Mouse (Mus musculus): ENCODE measurements around the gene Supt6. TPM values are rescaled to one million over a fixed set of nuclear protein-coding genes. Genes with fewer than 3 reads are reported as not detected.

Supt6 gene
- polyA plus RNA-seq, 1 experiment from 2014 or later, result 27.9 TPM

DNA sequence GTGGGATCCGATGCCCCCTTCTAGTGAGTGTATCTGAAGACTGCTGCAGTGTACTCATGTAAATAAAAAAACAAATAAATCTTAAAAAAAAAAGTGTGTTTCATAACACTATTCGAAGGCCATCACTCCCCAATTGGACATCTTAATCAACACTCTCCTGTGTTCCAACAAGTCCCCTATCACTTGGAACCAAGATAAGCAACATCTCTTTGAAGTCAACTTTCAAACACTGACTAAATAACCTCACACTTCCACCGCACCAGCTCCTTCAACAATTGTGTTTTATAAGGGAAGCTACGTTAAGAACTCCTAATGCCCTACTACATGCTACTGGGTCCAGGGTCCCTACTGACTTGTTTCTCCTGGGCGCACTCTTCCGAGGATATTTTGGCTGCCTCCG is 63.3 kb downstream of the Supt6 start:
- no peak for DNase-seq
- no peaks in the 10 kb centered on the region for H3K9me3 ChIP-seq (ENCODE audit: low read depth, low read length)
- TF ChIP-seq CTCF (IDR thresholded peaks at IDR 0.05; ENCODE audit: low read depth), result no peak
- no peaks in the 10 kb centered on the region for H3K27me3 ChIP-seq (ENCODE audit: insufficient read depth, low read length)
- H3K4me3 ChIP-seq (ENCODE audit: low read depth, low read length), result peak overlapping the region; percentile 96
- peak overlapping the region; percentile 96 for H3K4me2 ChIP-seq
- 2% methylated on average over 7 of the region's 7 CpGs for WGBS
- peak overlapping the region; percentile 13; the same call in 1 of the 2 replicates for H3K27ac ChIP-seq (ENCODE audit: low read depth)
- ATAC-seq (ENCODE audit: insufficient read depth), result no peak
- peaks cover 6% of the 10 kb centered on the region; the same call in 1 of the 2 replicates for H3K4me1 ChIP-seq (ENCODE audit: insufficient read depth)
- H3K9ac ChIP-seq, result peak overlapping the region; percentile 95
- H3K36me3 ChIP-seq (ENCODE audit: insufficient read depth), result peaks cover 33% of the 10 kb centered on the region

DNA sequence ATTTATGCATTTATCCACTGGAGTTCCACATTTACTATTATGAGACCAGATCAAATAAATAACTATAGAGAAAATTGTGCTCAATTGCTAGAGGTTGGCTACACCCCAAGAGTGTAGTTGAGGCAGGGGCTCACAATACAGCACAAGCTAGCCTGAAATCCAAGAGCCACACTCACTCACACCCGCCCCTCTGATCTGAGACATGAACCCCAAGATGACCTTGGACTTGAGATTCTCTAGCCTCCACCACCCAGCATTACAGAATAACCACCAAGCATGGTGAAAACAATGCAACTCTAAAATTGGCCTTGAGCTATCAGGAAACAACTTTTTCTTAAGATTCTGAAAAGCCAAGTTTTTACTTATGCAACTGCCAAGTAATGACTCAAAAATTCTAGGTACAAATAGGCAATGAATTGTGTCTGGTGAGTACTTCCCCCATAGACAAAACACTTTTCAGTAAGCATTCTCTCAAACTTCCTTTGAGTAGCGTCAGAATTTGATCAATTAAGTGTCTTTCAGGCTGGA is 63.9 kb downstream of the Supt6 start:
- Histone ChIP-seq H3K4me1 (ENCODE audit: insufficient read depth) (peaks cover 6% of the 10 kb centered on the region; the same call in 1 of the 2 replicates), H3K4me3 (ENCODE audit: low read depth, low read length) (peak overlapping the region; percentile 96), H3K9ac (peak overlapping the region; percentile 95), H3K9me3 (ENCODE audit: low read depth, low read length) (no peaks in the 10 kb centered on the region), H3K27ac (ENCODE audit: low read depth) (peak overlapping the region; percentile 13; the same call in 1 of the 2 replicates), H3K4me2 (peak overlapping the region; percentile 96), H3K36me3 (ENCODE audit: insufficient read depth) (peaks cover 33% of the 10 kb centered on the region), H3K27me3 (ENCODE audit: insufficient read depth, low read length) (no peaks in the 10 kb centered on the region)
- DNase-seq, result no peak
- WGBS, result 34% methylated on average over 2 of the region's 2 CpGs
- no peak for ATAC-seq (ENCODE audit: insufficient read depth)
- no peak for TF ChIP-seq CTCF (IDR thresholded peaks at IDR 0.05; ENCODE audit: low read depth)

DNA sequence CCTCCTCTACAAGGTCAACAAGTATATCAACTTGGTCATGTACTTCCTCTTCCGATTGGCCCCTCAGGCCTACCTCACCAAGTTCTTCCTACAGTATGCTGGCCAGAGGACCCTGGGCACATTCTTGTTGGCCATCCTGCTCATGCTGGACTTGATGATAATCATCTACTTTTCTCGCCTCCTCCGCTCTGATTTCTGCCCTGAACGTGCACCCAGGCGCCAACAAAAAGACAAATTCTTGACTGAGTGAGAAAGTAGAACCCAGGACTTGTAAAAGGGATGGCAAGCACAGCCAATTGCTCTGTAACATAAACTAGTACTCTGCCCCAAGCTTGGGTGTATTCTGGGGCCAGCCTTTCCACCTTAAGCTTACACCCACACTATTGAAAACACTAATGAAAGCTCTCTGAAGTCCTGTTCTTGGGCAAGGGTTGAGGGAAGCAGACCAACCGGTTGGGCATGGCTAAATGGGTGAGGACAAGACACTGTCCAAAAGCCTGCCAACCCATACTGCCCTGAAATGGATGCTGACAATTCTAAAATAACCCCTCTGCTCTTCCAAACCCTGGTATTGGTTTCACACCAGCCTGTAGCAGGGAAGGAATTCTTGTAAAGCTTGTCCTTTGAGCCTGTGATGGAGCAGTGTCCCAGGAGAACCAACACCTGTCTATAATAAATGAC is 65.6 kb downstream of the Supt6 start:
- H3K36me3 ChIP-seq (ENCODE audit: insufficient read depth), result peaks cover 33% of the 10 kb centered on the region
- H3K4me3 ChIP-seq (ENCODE audit: low read depth, low read length), result peak overlapping the region; percentile 59
- peak overlapping the region; percentile 97; the same call in 1 of the 2 replicates for H3K27ac ChIP-seq (ENCODE audit: low read depth)
- WGBS, result 56% methylated on average over 6 of the region's 6 CpGs
- no peak for TF ChIP-seq CTCF (IDR thresholded peaks at IDR 0.05; ENCODE audit: low read depth)
- no peaks in the 10 kb centered on the region for H3K9me3 ChIP-seq (ENCODE audit: low read depth, low read length)
- ATAC-seq (ENCODE audit: insufficient read depth) (no peak), DNase-seq (no peak)
- peaks cover 6% of the 10 kb centered on the region; the same call in 1 of the 2 replicates for H3K4me1 ChIP-seq (ENCODE audit: insufficient read depth)
- H3K9ac ChIP-seq, result no peak overlapping the region
- no peaks in the 10 kb centered on the region for H3K27me3 ChIP-seq (ENCODE audit: insufficient read depth, low read length)
- peak overlapping the region; percentile 96 for H3K4me2 ChIP-seq

DNA sequence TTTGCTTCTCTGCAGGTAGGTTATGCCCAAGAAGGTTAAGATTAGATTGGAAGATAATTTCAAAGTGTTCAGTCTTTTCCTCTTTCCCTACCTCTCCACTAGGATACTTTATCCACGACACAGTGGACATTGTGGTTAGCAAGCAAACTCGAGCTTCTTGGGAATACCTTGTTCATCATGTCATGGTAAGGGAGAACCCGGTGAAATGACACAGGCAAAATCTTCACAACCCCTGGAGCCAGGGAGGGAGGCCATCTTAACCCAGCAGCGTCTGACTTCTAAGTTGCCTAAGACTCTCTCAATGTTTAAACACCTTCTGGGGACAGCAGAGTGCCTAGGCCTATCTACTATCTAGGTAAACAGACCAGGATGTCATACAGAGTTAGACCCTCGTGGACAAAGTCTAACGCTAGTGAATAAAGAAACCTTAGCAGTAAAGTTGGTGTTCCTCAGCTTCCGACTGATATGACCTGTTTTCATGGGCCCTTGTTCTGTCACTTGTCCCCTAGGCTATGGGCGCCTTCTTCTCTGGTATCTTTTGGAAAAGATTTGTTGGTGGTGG is 66.3 kb downstream of the Supt6 start:
- H3K27ac ChIP-seq (ENCODE audit: low read depth), result peak overlapping the region; percentile 97
- WGBS, result 22% methylated on average over 8 of the region's 8 CpGs
- DNase-seq (no peak), ATAC-seq (ENCODE audit: insufficient read depth) (no peak)
- H3K4me2 ChIP-seq, result peak overlapping the region; percentile 96
- peak overlapping the region; percentile 77 for H3K9ac ChIP-seq
- peaks cover 33% of the 10 kb centered on the region for H3K36me3 ChIP-seq (ENCODE audit: insufficient read depth)
- no peaks in the 10 kb centered on the region for H3K27me3 ChIP-seq (ENCODE audit: insufficient read depth, low read length)
- H3K4me1 ChIP-seq (ENCODE audit: insufficient read depth), result peaks cover 6% of the 10 kb centered on the region; the same call in 1 of the 2 replicates
- peak overlapping the region; percentile 59 for H3K4me3 ChIP-seq (ENCODE audit: low read depth, low read length)
- H3K9me3 ChIP-seq (ENCODE audit: low read depth, low read length), result no peaks in the 10 kb centered on the region
- TF ChIP-seq CTCF (IDR thresholded peaks at IDR 0.05; ENCODE audit: low read depth), result no peak

DNA sequence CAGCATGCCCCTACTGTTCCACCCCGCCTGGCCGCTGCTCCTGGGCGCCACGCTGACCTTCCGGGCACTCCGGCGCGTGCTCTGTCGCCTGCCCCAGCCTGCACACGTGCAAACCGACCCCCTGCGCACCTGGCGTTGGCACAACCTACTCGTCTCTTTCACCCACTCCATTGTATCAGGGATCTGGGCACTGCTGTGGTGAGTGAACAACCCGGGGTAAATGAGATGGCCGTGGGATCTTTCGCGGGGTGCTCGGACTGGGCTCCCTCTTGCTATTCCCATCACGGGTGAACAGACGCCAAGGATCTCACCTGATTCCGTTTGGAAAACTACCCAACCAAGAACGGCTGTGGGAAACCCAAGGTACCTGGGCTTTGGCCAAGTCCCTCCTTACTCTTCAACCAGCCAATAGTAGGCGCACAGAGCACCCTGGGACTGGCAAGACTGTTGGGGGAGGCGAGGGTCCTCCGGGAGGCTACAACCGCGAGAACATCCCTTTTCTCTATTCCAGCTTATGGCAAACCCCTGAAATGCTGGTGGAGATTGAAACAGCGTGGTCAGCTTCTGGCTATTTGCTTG is 66.8 kb downstream of the Supt6 start:
- Histone ChIP-seq H3K27ac (ENCODE audit: low read depth) (peak overlapping the region; percentile 97), H3K27me3 (ENCODE audit: insufficient read depth, low read length) (no peaks in the 10 kb centered on the region), H3K4me2 (peak overlapping the region; percentile 96), H3K9ac (peak overlapping the region; percentile 77), H3K9me3 (ENCODE audit: low read depth, low read length) (no peaks in the 10 kb centered on the region), H3K4me3 (ENCODE audit: low read depth, low read length) (peak overlapping the region; percentile 59), H3K4me1 (ENCODE audit: insufficient read depth) (peaks cover 6% of the 10 kb centered on the region; the same call in 1 of the 2 replicates), H3K36me3 (ENCODE audit: insufficient read depth) (peaks cover 33% of the 10 kb centered on the region)
- under 1% methylated on average over 29 of the region's 29 CpGs for WGBS
- 0 out of 2 replicates have a peak, but pooled peaks have one; percentile 10 for ATAC-seq (ENCODE audit: insufficient read depth)
- DNase-seq, result peak; percentile 91
- no peak; the same call in 1 of the 2 replicates for TF ChIP-seq CTCF (IDR thresholded peaks at IDR 0.05; ENCODE audit: low read depth)

DNA sequence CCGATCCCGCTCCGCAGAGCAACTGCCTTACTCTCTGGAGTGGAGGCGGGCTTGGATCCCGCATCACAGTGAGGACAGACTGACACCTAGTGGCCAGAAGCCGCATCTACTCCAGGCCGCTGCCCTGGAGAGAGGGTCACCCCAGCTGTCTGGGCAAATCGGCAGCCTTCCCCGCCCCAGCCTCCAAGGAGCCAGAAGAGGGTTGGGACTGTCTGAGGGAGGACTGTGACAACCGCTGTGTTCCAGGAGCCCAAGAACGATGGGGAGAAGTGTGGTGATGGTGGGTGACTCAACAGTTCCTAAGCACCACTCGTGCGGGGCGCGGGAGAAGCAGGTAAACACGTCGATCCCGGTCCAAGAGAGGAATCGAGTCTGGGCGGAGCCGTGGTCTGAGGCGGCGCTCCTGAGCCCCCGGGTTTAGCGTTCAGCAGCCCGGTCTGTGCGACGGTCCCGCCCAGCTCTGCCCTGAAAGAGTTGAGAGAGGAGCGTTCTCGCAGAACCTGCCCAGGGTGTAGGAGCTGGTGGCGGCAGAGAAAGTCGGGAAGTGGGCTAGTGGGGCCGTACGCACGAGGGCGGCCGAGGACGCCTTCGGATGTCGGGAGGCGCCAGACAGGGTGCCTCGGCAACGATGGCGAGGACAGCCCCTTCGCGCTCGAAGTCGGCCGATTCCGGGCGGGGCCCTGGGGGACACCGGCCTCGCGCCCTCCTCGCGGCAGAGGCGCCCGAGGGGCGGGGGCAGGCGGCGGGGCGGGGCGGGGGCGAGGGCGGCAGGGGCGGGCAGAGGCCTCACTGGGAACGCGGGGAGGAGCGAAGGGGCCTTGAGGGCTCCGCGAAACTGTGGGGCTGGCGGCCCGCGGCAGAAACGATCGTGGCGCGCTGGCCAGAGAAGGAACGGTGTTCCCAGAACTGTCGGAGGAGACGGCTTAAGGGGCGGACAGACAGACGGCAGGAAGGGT is 67.6 kb downstream of the Supt6 start:
- H3K4me2 ChIP-seq, result peak overlapping the region; percentile 96
- peaks cover 6% of the 10 kb centered on the region; the same call in 1 of the 2 replicates for H3K4me1 ChIP-seq (ENCODE audit: insufficient read depth)
- peak; percentile 100 for DNase-seq
- H3K4me3 ChIP-seq (ENCODE audit: low read depth, low read length), result peak overlapping the region; percentile 59
- no peaks in the 10 kb centered on the region for H3K27me3 ChIP-seq (ENCODE audit: insufficient read depth, low read length)
- peak overlapping the region; percentile 97 for H3K27ac ChIP-seq (ENCODE audit: low read depth)
- H3K9me3 ChIP-seq (ENCODE audit: low read depth, low read length), result no peaks in the 10 kb centered on the region
- peak overlapping the region; percentile 77 for H3K9ac ChIP-seq
- H3K36me3 ChIP-seq (ENCODE audit: insufficient read depth), result peaks cover 33% of the 10 kb centered on the region
- under 1% methylated on average over 82 of the region's 84 CpGs for WGBS
- peak; percentile 99 for TF ChIP-seq CTCF (IDR thresholded peaks at IDR 0.05; ENCODE audit: low read depth)
- peak; percentile 85 for ATAC-seq (ENCODE audit: insufficient read depth)

All from lung, embryonic 14.5 days (tissue).